Mouse (Mus musculus) cortical plate, adult 2 months (tissue): Measurements from ENCODE around the gene Psme3.

ENCODE experiments used
- CTCF ChIP-seq: fragments of 200-500 bp; IDR thresholded peaks from 2 replicates; pipeline ENCODE4 v1.5.1; 2011; ENCODE audit warnings: mild to moderate bottlenecking, control low read depth, low read length; ENCODE audit not compliant: insufficient read depth; ENCODE audit errors: extremely low read depth
- POLR2A ChIP-seq: fragments of 200-500 bp; IDR thresholded peaks from 2 replicates; pipeline ENCODE4 v1.6.1; 2011; ENCODE audit warnings: mild to moderate bottlenecking, low read length, control low read depth; ENCODE audit not compliant: insufficient read depth; ENCODE audit errors: extremely low read depth

DNA sequence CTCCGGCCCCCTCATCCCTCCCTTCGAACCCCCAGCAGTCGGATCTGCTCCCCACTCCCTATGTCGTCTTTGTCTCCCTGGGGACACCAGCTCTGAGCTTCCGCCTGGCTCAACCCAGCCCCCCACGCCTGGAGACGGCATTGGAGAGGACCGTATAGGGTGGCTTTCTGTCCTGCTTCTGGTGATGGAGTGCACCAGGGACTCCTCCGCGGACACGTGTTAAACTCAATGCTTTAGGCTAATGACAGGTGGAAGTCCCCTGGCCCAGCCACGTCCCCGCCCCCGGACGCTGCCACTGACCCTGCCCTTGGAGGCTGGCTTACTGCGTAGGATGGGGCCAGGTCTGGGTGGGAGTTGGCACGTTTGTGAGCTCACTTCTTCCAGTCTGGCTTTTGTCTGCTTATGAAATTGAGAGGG is 496 bp downstream of the Psme3 start:
- TF ChIP-seq CTCF: no peak
- TF ChIP-seq POLR2A: no peak
